ENCODE assay signal across 19 mouse cellular contexts in genomic region chr12:37014401-37014800, GRCm38 (mm10).
DNase-seq lines count a peak whose midpoint lies in the region; ATAC-seq and TF ChIP-seq lines count a peak whose summit lies in the region.
"Had no signal": no experiment of that assay in that cellular context is flagged by ENCODE, and none has a peak within 500 bp of the region (broad histone marks: within the 10 kb centered on the region; RNA-seq: fewer than 3 reads in every experiment).

No protein-coding gene starts in this region.

- no peaks in the 10 kb centered on the region for H3K9me3 ChIP-seq in lung, postnatal 0 days (ENCODE audit: low read length)
- H3K9me3 ChIP-seq in midbrain, embryonic 15.5 days: no peaks in the 10 kb centered on the region
- H3K9me3 ChIP-seq: heart, embryonic 13.5 days; midbrain, embryonic 10.5 days; neural tube, embryonic 15.5 days had no signal

- peak overlapping the region; percentile 39 for H3K4me3 ChIP-seq in gastrocnemius, adult 2 months
- no peak overlapping the region for H3K4me3 ChIP-seq in lung, postnatal 0 days (ENCODE audit: low read depth, low read length)
- no peak overlapping the region for H3K4me3 ChIP-seq in midbrain, embryonic 15.5 days
- H3K4me3 ChIP-seq: heart, embryonic 13.5 days; midbrain, embryonic 10.5 days; neural tube, embryonic 15.5 days had no signal

- no peaks in the 10 kb centered on the region for H3K27me3 ChIP-seq in lung, postnatal 0 days (replicated peaks; ENCODE audit: insufficient read depth, low read length)
- no peaks in the 10 kb centered on the region for H3K27me3 ChIP-seq in midbrain, embryonic 15.5 days (replicated peaks)
- H3K27me3 ChIP-seq: heart, embryonic 13.5 days; neural tube, embryonic 15.5 days had no signal

- WGBS in lung, postnatal 0 days: 70% methylated on average over 4 of the region's 4 CpGs
- 41% methylated on average over 4 of the region's 4 CpGs for WGBS in midbrain, embryonic 15.5 days

- peak overlapping the region; percentile 86 for H3K27ac ChIP-seq in gastrocnemius, adult 2 months
- no peak overlapping the region for H3K27ac ChIP-seq in lung, postnatal 0 days (ENCODE audit: low read length)
- H3K27ac ChIP-seq in midbrain, embryonic 15.5 days: no peak overlapping the region
- H3K27ac ChIP-seq: heart, embryonic 13.5 days; midbrain, embryonic 10.5 days; neural tube, embryonic 15.5 days; stomach, postnatal 0 days had no signal

- no peak overlapping the region for H3K4me2 ChIP-seq in lung, postnatal 0 days (replicated peaks; ENCODE audit: low read depth, low read length)
- no peak overlapping the region for H3K4me2 ChIP-seq in midbrain, embryonic 15.5 days
- H3K4me2 ChIP-seq: heart, embryonic 13.5 days; neural tube, embryonic 15.5 days had no signal

- TF ChIP-seq CTCF in gastrocnemius, adult 2 months (IDR thresholded peaks at IDR 0.05): no peak
- no peak for TF ChIP-seq CTCF in lung, postnatal 0 days (IDR thresholded peaks at IDR 0.05)

- DNase-seq in gastrocnemius, adult 2 months: no peak
- DNase-seq in gastrocnemius, adult 18-20 months (ENCODE audit: low spot score): no peak
- peak; percentile 13 for DNase-seq in lung, postnatal 0 days (ENCODE audit: low spot score)
- DNase-seq in lung, postnatal 14 days: no peak
- peak; percentile 31 for DNase-seq in heart, postnatal 10 days
- peak; percentile 37 for DNase-seq in skeletal muscle tissue, adult 2 months (ENCODE audit: low read depth, low spot score)
- DNase-seq in left cerebral cortex, postnatal 14 days (ENCODE audit: low spot score in 2 of 2): no peak
- DNase-seq: adrenal gland, postnatal 14 days; cerebellum, adult 9-10 months; gastrocnemius, postnatal 14 days; kidney, adult 2 months; kidney, postnatal 10 days; thymus, postnatal 36 days had no signal

- intact Hi-C loops in gastrocnemius, adult 2 months (cut with DNase I): loop anchor here (5.0 to 10.0 kb wide), 2 partner anchors 33 to 100 kb away; no protein-coding TSS in a partner anchor
- intact Hi-C loops in heart, postnatal 10 days (cut with DNase I): loop anchor here (1.0 to 5.0 kb wide), 4 partner anchors 94 to 296 kb away; partner anchors contain the start of gene Meox2
- intact Hi-C loops in left cerebral cortex, postnatal 14 days (cut with DNase I): no loop called here

- H3K36me3 ChIP-seq in lung, postnatal 0 days (ENCODE audit: insufficient read depth, low read length): no peaks in the 10 kb centered on the region
- H3K36me3 ChIP-seq in midbrain, embryonic 15.5 days (replicated peaks): no peaks in the 10 kb centered on the region
- H3K36me3 ChIP-seq: heart, embryonic 13.5 days; midbrain, embryonic 10.5 days; neural tube, embryonic 15.5 days had no signal

- H3K4me1 ChIP-seq in lung, postnatal 0 days (ENCODE audit: insufficient read depth, low read depth, low read length): no peaks in the 10 kb centered on the region
- no peaks in the 10 kb centered on the region for H3K4me1 ChIP-seq in midbrain, embryonic 15.5 days
- H3K4me1 ChIP-seq: heart, embryonic 13.5 days; neural tube, embryonic 15.5 days had no signal

- ATAC-seq in lung, postnatal 0 days: no peak
- no peak; the same call in 1 of the 2 replicates for ATAC-seq in midbrain, embryonic 15.5 days (replicated peaks)
- ATAC-seq: CD4-positive, CD25-positive, alpha-beta regulatory T cell, adult 4 months had no signal

- no peak for TF ChIP-seq EP300 in lung, postnatal 0 days (IDR thresholded peaks at IDR 0.05)

- no peak overlapping the region for H3K9ac ChIP-seq in lung, postnatal 0 days (replicated peaks; ENCODE audit: low read depth)
- H3K9ac ChIP-seq in midbrain, embryonic 15.5 days: no peak overlapping the region
- H3K9ac ChIP-seq: heart, embryonic 13.5 days; neural tube, embryonic 15.5 days had no signal

Comparison
In these comparisons a context has a peak if more than half of its experiments do, and no peak if none do; other contexts are left out.
1. DNase-seq: peak in lung, postnatal 0 days (single experiment), heart, postnatal 10 days (2 of 2) and skeletal muscle tissue, adult 2 months (single experiment); none in gastrocnemius, adult 2 months (single experiment), gastrocnemius, adult 18-20 months (single experiment), lung, postnatal 14 days (single experiment) and left cerebral cortex, postnatal 14 days (0 of 2).